ENCODE assay signal across 7 mouse cellular contexts in the genomic region with DNA sequence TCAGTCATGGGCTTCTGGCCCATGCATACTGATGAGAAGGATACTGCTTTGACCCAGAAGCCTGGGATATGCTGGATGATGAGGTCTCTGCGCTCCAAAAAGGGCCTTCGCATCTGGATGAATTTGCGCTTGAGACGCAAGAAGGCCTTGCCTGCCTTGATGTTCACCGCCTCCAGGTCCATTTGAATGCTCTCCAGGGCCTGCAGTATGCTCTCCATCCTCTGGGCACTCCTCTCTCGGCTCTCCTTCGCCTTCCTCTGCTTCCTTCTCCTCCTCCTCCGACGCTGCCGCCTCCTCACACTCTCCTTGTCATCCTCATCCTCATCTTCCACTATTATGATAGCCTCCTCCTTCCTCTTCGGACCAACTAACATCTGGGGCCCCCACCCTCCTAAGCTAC. TPM values are rescaled to one million over a fixed set of nuclear protein-coding genes. Genes with fewer than 3 reads are reported as not detected.
DNase-seq lines count a peak whose midpoint lies in the region; ATAC-seq lines count a peak whose summit lies in the region.

No protein-coding gene starts in this region.

- H3K9me3 ChIP-seq in forebrain, embryonic 11.5 days (ENCODE audit: control insufficient read depth, low read length), result no peaks in the 10 kb centered on the region
- no peaks in the 10 kb centered on the region for H3K9me3 ChIP-seq in limb, embryonic 13.5 days
- no peaks in the 10 kb centered on the region for H3K9me3 ChIP-seq in stomach, embryonic 15.5 days

- H3K36me3 ChIP-seq in forebrain, embryonic 11.5 days (ENCODE audit: control insufficient read depth, insufficient read depth, low read length), result no peaks in the 10 kb centered on the region
- H3K36me3 ChIP-seq in limb, embryonic 13.5 days, result peaks cover 31% of the 10 kb centered on the region
- no peaks in the 10 kb centered on the region for H3K36me3 ChIP-seq in stomach, embryonic 15.5 days

- 32% methylated on average over 11 of the region's 11 CpGs for WGBS in forebrain, embryonic 11.5 days
- 19% methylated on average over 11 of the region's 11 CpGs for WGBS in limb, embryonic 13.5 days
- WGBS in stomach, embryonic 15.5 days, result 34% methylated on average over 11 of the region's 11 CpGs

- ATAC-seq in forebrain, embryonic 11.5 days (replicated peaks; ENCODE audit: low FRiP score), result no peak
- no peak for ATAC-seq in limb, embryonic 13.5 days (ENCODE audit: low FRiP score, low read depth)
- ATAC-seq in stomach, embryonic 15.5 days (ENCODE audit: insufficient read depth, low FRiP score, low read depth), result no peak
- no peak for ATAC-seq in megakaryocyte progenitor cell, adult 5-6 weeks (replicated peaks; ENCODE audit: poor library complexity)

- no peak overlapping the region for H3K27ac ChIP-seq in forebrain, embryonic 11.5 days (ENCODE audit: low read depth, low read length)
- H3K27ac ChIP-seq in limb, embryonic 13.5 days, result no peak overlapping the region
- H3K27ac ChIP-seq in stomach, embryonic 15.5 days, result peak overlapping the region; percentile 83; the same call in 1 of the 2 replicates

- intact Hi-C loops in left cerebral cortex, postnatal 4 days (cut with DNase I), result no loop called here
- intact Hi-C loops in left cerebral cortex, postnatal 36 days (cut with DNase I), result no loop called here

- peak overlapping the region; percentile 75 for H3K9ac ChIP-seq in forebrain, embryonic 11.5 days (ENCODE audit: low read length)
- peak overlapping the region; percentile 81 for H3K9ac ChIP-seq in limb, embryonic 13.5 days
- peak overlapping the region; percentile 37; the same call in 1 of the 2 replicates for H3K9ac ChIP-seq in stomach, embryonic 15.5 days

- H3K4me3 ChIP-seq in forebrain, embryonic 11.5 days (ENCODE audit: low read depth, low read length), result peak overlapping the region; percentile 55
- H3K4me3 ChIP-seq in limb, embryonic 13.5 days, result peak overlapping the region; percentile 60
- H3K4me3 ChIP-seq in stomach, embryonic 15.5 days (replicated peaks), result peak overlapping the region; percentile 60

- H3K4me2 ChIP-seq in forebrain, embryonic 11.5 days (ENCODE audit: low read depth, low read length, severe bottlenecking), result peak overlapping the region; percentile 56
- H3K4me2 ChIP-seq in limb, embryonic 13.5 days (replicated peaks), result peak overlapping the region; percentile 70
- peak overlapping the region; percentile 52 for H3K4me2 ChIP-seq in stomach, embryonic 15.5 days

- DNase-seq in left cerebral cortex, postnatal 4 days, result peak; percentile 7
- DNase-seq in left cerebral cortex, postnatal 36 days (ENCODE audit: low spot score in 2 of 2), result no peak
- DNase-seq in brain, adult 2 months (ENCODE audit: low read depth, low spot score), result peak; percentile 63
- peak; percentile 56 for DNase-seq in forebrain, embryonic 11.5 days (ENCODE audit: low spot score)

- peaks cover 31% of the 10 kb centered on the region for H3K27me3 ChIP-seq in forebrain, embryonic 11.5 days (ENCODE audit: control insufficient read depth, insufficient read depth, low read length)
- peaks cover 70% of the 10 kb centered on the region for H3K27me3 ChIP-seq in limb, embryonic 13.5 days
- peaks cover 11% of the 10 kb centered on the region; the same call in 1 of the 2 replicates for H3K27me3 ChIP-seq in stomach, embryonic 15.5 days (replicated peaks)

- H3K4me1 ChIP-seq in forebrain, embryonic 11.5 days (replicated peaks; ENCODE audit: control insufficient read depth, insufficient read depth, low read length), result peaks cover 5% of the 10 kb centered on the region; the same call in 1 of the 2 replicates
- H3K4me1 ChIP-seq in limb, embryonic 13.5 days, result peaks cover 16% of the 10 kb centered on the region; the same call in 1 of the 2 replicates
- H3K4me1 ChIP-seq in stomach, embryonic 15.5 days, result no peaks in the 10 kb centered on the region

RNA-seq across cellular contexts. Expression of a gene that starts 0.7 kb away (rescaled TPM):
- total RNA-seq in left cerebral cortex, postnatal 4 days (2021), result 10 to 100 TPM; 57.4 to 72.5 TPM
- 10 to 100 TPM; 82.4 to 99.8 TPM for total RNA-seq in left cerebral cortex, postnatal 36 days (2021)
- 33.7 and 35.6 TPM in 2 replicates for polyA plus RNA-seq in forebrain, embryonic 11.5 days (2014; fragmentation: Nextera tagmentation; extraction: Ambion mirVana)
- 37.6 and 39.2 TPM in 2 replicates for polyA plus RNA-seq in limb, embryonic 13.5 days (2015; fragmentation: Nextera tagmentation; extraction: Ambion mirVana)
- polyA plus RNA-seq in stomach, embryonic 15.5 days (2015; fragmentation: Nextera tagmentation; extraction: Ambion mirVana), result 29.8 and 34.0 TPM in 2 replicates
- 10.6 and 16.6 TPM in 2 replicates for total RNA-seq in megakaryocyte progenitor cell, adult 5-6 weeks (2015)
- 20.2 and 29.4 TPM in 2 replicates for total RNA-seq in megakaryocyte progenitor cell, adult 5-6 weeks (2017)

RNA-seq across cellular contexts. Expression of a gene that starts 14.2 kb away (rescaled TPM):
- total RNA-seq in left cerebral cortex, postnatal 4 days (2021), result 10 to 100 TPM; 36.6 to 46.6 TPM
- 10 to 100 TPM; 52.5 to 54.5 TPM for total RNA-seq in left cerebral cortex, postnatal 36 days (2021)
- 16.6 and 19.5 TPM in 2 replicates for polyA plus RNA-seq in forebrain, embryonic 11.5 days (2014; fragmentation: Nextera tagmentation; extraction: Ambion mirVana)
- polyA plus RNA-seq in limb, embryonic 13.5 days (2015; fragmentation: Nextera tagmentation; extraction: Ambion mirVana), result 23.3 and 25.5 TPM in 2 replicates
- polyA plus RNA-seq in stomach, embryonic 15.5 days (2015; fragmentation: Nextera tagmentation; extraction: Ambion mirVana), result 15.7 and 16.4 TPM in 2 replicates
- total RNA-seq in megakaryocyte progenitor cell, adult 5-6 weeks (2015), result 14.4 and 24.0 TPM in 2 replicates
- total RNA-seq in megakaryocyte progenitor cell, adult 5-6 weeks (2017), result 6.2 and 6.4 TPM in 2 replicates

RNA-seq across cellular contexts. Expression of a gene that starts 27.0 kb away (rescaled TPM):
- total RNA-seq in left cerebral cortex, postnatal 4 days (2021), result 10 to 100 TPM; 31.9 to 33.8 TPM
- 10 to 100 TPM; 15.8 to 17.5 TPM for total RNA-seq in left cerebral cortex, postnatal 36 days (2021)
- polyA plus RNA-seq in forebrain, embryonic 11.5 days (2014; fragmentation: Nextera tagmentation; extraction: Ambion mirVana), result 7.1 and 8.0 TPM in 2 replicates
- polyA plus RNA-seq in limb, embryonic 13.5 days (2015; fragmentation: Nextera tagmentation; extraction: Ambion mirVana), result 4.8 and 5.2 TPM in 2 replicates
- 2.9 TPM in 2 replicates for polyA plus RNA-seq in stomach, embryonic 15.5 days (2015; fragmentation: Nextera tagmentation; extraction: Ambion mirVana)
- not detected in 2 replicates for total RNA-seq in megakaryocyte progenitor cell, adult 5-6 weeks (2015)
- not detected in 2 replicates for total RNA-seq in megakaryocyte progenitor cell, adult 5-6 weeks (2017)

Comparison
In these comparisons a context has a peak if more than half of its experiments do, and no peak if none do; other contexts are left out.
1. DNase-seq: peak in left cerebral cortex, postnatal 4 days (single experiment), brain, adult 2 months (single experiment) and forebrain, embryonic 11.5 days (single experiment); none in left cerebral cortex, postnatal 36 days (0 of 2).
2. RNA of a gene that starts 27.0 kb away (total RNA-seq): 31.9 to 33.8 TPM in left cerebral cortex, postnatal 4 days and 15.8 to 17.5 TPM in left cerebral cortex, postnatal 36 days; not detected in megakaryocyte progenitor cell, adult 5-6 weeks; every median in the first group is over 10 times any median in the second.
3. Peak in every context shown above with its lines, with median percentiles within 50 percentile points of each other: H3K4me2 ChIP-seq, H3K4me3 ChIP-seq and H3K9ac ChIP-seq.